Mouse (Mus musculus) myocyte (in vitro differentiated cells): ENCODE results near the gene Abca1. TPM values are rescaled to one million over a fixed set of nuclear protein-coding genes. Genes with fewer than 3 reads are reported as not detected.

Experiments
- H3K27me3 ChIP-seq: one replicate; pipeline ENCODE4 v1.6.1; 2011; ENCODE audit not compliant: control insufficient read depth, insufficient read depth, insufficient read length
- H3K36me3 ChIP-seq: one replicate; pipeline ENCODE4 v1.6.1; 2011; ENCODE audit not compliant: control insufficient read depth, insufficient read depth
- H3K4me2 ChIP-seq: one replicate; pipeline ENCODE4 v1.6.1; 2011; ENCODE audit warnings: low read depth, control low read depth
- H3K4me3 ChIP-seq: one replicate; pipeline ENCODE4 v1.5.1; 2011; ENCODE audit warnings: mild to moderate bottlenecking, control low read depth, moderate library complexity
- H3K79me2 ChIP-seq: one replicate; pipeline ENCODE4 v1.6.1; 2011; ENCODE audit not compliant: control insufficient read depth, insufficient read depth
- H3ac ChIP-seq: one replicate; pipeline ENCODE4 v1.6.1; 2011; ENCODE audit not compliant: control insufficient read depth, insufficient read length
- CEBPB ChIP-seq: IDR thresholded peaks from 2 replicates; pipeline ENCODE4 v1.6.1; 2011; ENCODE audit warnings: mild to moderate bottlenecking, moderate library complexity; ENCODE audit not compliant: poor library complexity, insufficient read depth, severe bottlenecking
- E2F4 ChIP-seq: IDR thresholded peaks from one replicate; pipeline ENCODE4 v1.6.1; 2011; ENCODE audit warnings: mild to moderate bottlenecking, control low read depth, moderate library complexity; ENCODE audit not compliant: insufficient read depth
- MAX ChIP-seq: IDR thresholded peaks from one replicate; pipeline ENCODE4 v1.6.1; 2011; ENCODE audit warnings: low read depth, mild to moderate bottlenecking, control low read depth
- MYOD1 ChIP-seq, 3 experiments: IDR thresholded peaks; one replicate each; pipeline ENCODE4 v1.6.1; 2011; ENCODE audit warnings: control low read depth in 2 of 3, low read depth in 2 of 3, mild to moderate bottlenecking in 2 of 3, moderate library complexity in 1 of 3; ENCODE audit not compliant: insufficient read length in 2 of 3, control insufficient read depth in 1 of 3
- MYOG ChIP-seq, 3 experiments: IDR thresholded peaks; one replicate each; pipeline ENCODE4 v1.6.1; 2011; ENCODE audit warnings: control low read depth in 2 of 3, low read depth in 2 of 3, mild to moderate bottlenecking in 2 of 3; ENCODE audit not compliant: insufficient read length in 2 of 3, control insufficient read depth in 1 of 3, insufficient read depth in 1 of 3
- POLR2A ChIP-seq: IDR thresholded peaks from one replicate; pipeline ENCODE4 v1.6.1; 2011; ENCODE audit warnings: low read depth, mild to moderate bottlenecking, control low read depth, moderate library complexity; ENCODE audit not compliant: insufficient read length
- POLR2AphosphoS2 ChIP-seq: IDR thresholded peaks from one replicate; pipeline ENCODE4 v1.6.1; 2011; ENCODE audit warnings: low read depth, control low read depth; ENCODE audit not compliant: insufficient read length
- REST ChIP-seq: IDR thresholded peaks from one replicate; pipeline ENCODE4 v1.6.1; 2011; ENCODE audit warnings: mild to moderate bottlenecking, control low read depth, moderate library complexity; ENCODE audit not compliant: insufficient read depth, insufficient read length
- SRF ChIP-seq: IDR thresholded peaks from one replicate; pipeline ENCODE4 v1.6.1; 2011; ENCODE audit warnings: low read depth; ENCODE audit not compliant: control insufficient read depth, insufficient read length
- TCF12 ChIP-seq: IDR thresholded peaks from one replicate; pipeline ENCODE4 v1.6.1; 2011; ENCODE audit warnings: mild to moderate bottlenecking, control low read depth; ENCODE audit not compliant: poor library complexity, insufficient read depth, severe bottlenecking
- TCF3 ChIP-seq: IDR thresholded peaks from one replicate; pipeline ENCODE4 v1.6.1; 2011; ENCODE audit warnings: low read depth, control low read depth; ENCODE audit not compliant: insufficient read length
- USF1 ChIP-seq: IDR thresholded peaks from one replicate; pipeline ENCODE4 v1.6.1; 2011; ENCODE audit warnings: low read depth, mild to moderate bottlenecking, control low read depth, moderate library complexity
- polyA plus RNA-seq: library from polyadenylated mRNA; unstranded; fragments of >200 nt; fragmentation: generic; extraction: Trizol; gene quantifications from one replicate; pipeline ENCODE4 v1.2.1, GENCODE M21; 2012; ENCODE audit warnings: missing spikeins

The Abca1 gene
- 0.68 TPM for polyA plus RNA-seq

DNA sequence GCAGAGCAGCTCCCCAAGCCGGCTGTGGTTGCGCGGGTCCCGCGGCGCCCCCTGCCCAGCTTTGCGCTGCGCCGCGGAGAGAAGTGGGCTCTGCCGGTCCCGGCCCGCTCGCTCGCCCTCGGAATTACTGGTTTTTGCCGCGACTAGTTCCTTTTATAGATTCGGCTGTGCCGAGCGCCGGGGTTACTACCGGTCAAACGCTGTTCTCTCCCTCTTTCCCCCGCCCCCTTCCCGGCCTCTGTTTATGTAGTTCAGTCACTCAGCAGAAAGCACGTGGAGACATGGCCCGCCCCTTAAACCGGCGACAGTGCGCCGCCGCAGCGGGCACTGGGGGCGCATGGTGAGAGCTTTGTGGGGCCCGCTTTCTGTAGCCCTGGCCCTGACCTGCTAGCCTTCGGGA, at the start of gene Abca1:
Abca1 (minus strand) TSS at position 129 of the 400 bp plus-strand sequence.
- Histone ChIP-seq H3ac (no peak within 1 kb of the TSS), H3K36me3 (no peaks in the 10 kb centered on the region)
- TF ChIP-seq CEBPB (no peak), MAX (peak; percentile 46), MYOG (IDR thresholded peaks at IDR 0.05; ENCODE audit: control insufficient read depth in 1 of 3, insufficient read depth in 1 of 3, insufficient read length in 2 of 3, low read depth in 2 of 3) (no peak), REST (no peak), USF1 (peak; percentile 65), SRF (no peak), POLR2A (no peak), TCF12 (no peak), TCF3 (no peak)

DNA sequence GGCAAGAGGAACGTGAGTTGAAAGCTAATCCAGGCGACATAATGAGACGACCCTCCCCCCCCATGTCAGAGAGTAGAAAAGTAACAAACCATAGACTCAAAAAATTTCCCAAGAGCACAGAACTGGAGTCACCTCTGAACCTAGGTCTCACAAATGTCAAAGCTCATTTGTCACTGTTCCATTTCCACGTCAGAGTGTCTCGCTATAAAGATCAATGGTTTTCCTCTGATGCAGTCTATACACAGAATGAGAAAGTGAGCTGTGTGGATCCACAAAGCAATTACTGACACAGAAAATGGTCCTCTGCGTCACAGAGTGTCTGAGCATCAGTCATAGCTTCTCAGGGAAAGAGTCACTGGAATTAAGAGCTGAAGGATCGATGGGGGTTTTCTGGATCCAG, 44.8 kb upstream of the Abca1 start:
- Histone ChIP-seq H3ac (no peak overlapping the region), H3K4me3 (no peak overlapping the region), H3K79me2 (no peaks in the 10 kb centered on the region), H3K27me3 (no peaks in the 10 kb centered on the region), H3K4me2 (no peak overlapping the region), H3K36me3 (no peaks in the 10 kb centered on the region)
- TF ChIP-seq POLR2A (no peak), SRF (no peak)

More for the DNA sequence above, at the start of gene Abca1:
- peak within 1 kb of the TSS; percentile 20 for H3K4me3 ChIP-seq
- H3K27me3 ChIP-seq: peaks cover 19% of the 10 kb centered on the region
- H3K79me2 ChIP-seq: no peaks in the 10 kb centered on the region
- peak within 1 kb of the TSS; percentile 97 for H3K4me2 ChIP-seq

GRCm38 (mm10) chr4:53203595-53204400, 44.1 kb upstream of the Abca1 start:
- Histone ChIP-seq H3K4me3 (no peak overlapping the region), H3K4me2 (no peak overlapping the region), H3K36me3 (no peaks in the 10 kb centered on the region), H3ac (no peak overlapping the region), H3K79me2 (no peaks in the 10 kb centered on the region), H3K27me3 (no peaks in the 10 kb centered on the region)
- no peak for TF ChIP-seq MAX
- TF ChIP-seq TCF3: no peak

DNA sequence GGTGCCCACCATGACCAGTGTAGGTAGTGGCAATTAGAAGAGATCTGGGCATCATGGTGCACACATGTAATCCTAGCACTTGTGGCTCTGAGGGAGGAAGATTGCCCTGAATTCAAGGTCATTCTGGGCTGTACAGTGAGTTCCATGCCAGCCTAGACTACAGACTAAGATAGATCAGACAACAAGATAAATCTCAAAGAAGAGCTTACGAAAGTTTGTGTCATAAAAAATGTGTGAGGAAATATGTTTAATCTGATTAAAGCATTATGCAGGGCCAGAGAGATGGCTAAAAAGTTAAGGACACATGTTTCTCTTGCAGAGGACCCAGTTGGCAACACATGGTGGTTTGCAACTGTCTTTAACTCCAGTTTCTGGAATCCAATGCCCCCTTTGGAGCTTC, 40.6 kb upstream of the Abca1 start:
- no peak overlapping the region for H3K4me3 ChIP-seq
- H3K4me2 ChIP-seq: no peak overlapping the region
- no peak overlapping the region for H3ac ChIP-seq
- H3K79me2 ChIP-seq: no peaks in the 10 kb centered on the region
- TF ChIP-seq POLR2A (no peak), USF1 (no peak), POLR2AphosphoS2 (no peak), SRF (no peak)
- H3K27me3 ChIP-seq: no peaks in the 10 kb centered on the region
- no peaks in the 10 kb centered on the region for H3K36me3 ChIP-seq

GRCm38 (mm10) chr4:53197842-53198241, 38.1 kb upstream of the Abca1 start:
- TF ChIP-seq E2F4 (no peak), TCF3 (no peak), POLR2A (no peak), REST (no peak), SRF (no peak)
- H3K36me3 ChIP-seq: no peaks in the 10 kb centered on the region
- no peak overlapping the region for H3K4me3 ChIP-seq
- H3K4me2 ChIP-seq: no peak overlapping the region
- H3K79me2 ChIP-seq: no peaks in the 10 kb centered on the region
- no peak overlapping the region for H3ac ChIP-seq
- H3K27me3 ChIP-seq: no peaks in the 10 kb centered on the region

- Histone ChIP-seq H3K36me3 (no peaks in the 10 kb centered on the region), H3ac (no peak overlapping the region), H3K4me2 (peak overlapping the region; percentile 54), H3K4me3 (peak overlapping the region; percentile 19), H3K79me2 (no peaks in the 10 kb centered on the region), H3K27me3 (no peaks in the 10 kb centered on the region)
- peak; percentile 46 for TF ChIP-seq POLR2A
- TF ChIP-seq REST: no peak
- TF ChIP-seq POLR2AphosphoS2: no peak
- no peak for TF ChIP-seq TCF12
- TF ChIP-seq USF1: no peak
- TF ChIP-seq TCF3: no peak
- peak; percentile 33 for TF ChIP-seq SRF
- no peak for TF ChIP-seq MYOG (IDR thresholded peaks at IDR 0.05; ENCODE audit: control insufficient read depth in 1 of 3, insufficient read depth in 1 of 3, insufficient read length in 2 of 3, low read depth in 2 of 3)
- TF ChIP-seq MYOD1 (IDR thresholded peaks at IDR 0.05; ENCODE audit: control insufficient read depth in 1 of 3, insufficient read length in 2 of 3, low read depth in 2 of 3): no peak
Observed at GRCm38 (mm10) chr4:53196058-53196771, 36.5 kb upstream of the Abca1 start.
